In the genomic region with DNA sequence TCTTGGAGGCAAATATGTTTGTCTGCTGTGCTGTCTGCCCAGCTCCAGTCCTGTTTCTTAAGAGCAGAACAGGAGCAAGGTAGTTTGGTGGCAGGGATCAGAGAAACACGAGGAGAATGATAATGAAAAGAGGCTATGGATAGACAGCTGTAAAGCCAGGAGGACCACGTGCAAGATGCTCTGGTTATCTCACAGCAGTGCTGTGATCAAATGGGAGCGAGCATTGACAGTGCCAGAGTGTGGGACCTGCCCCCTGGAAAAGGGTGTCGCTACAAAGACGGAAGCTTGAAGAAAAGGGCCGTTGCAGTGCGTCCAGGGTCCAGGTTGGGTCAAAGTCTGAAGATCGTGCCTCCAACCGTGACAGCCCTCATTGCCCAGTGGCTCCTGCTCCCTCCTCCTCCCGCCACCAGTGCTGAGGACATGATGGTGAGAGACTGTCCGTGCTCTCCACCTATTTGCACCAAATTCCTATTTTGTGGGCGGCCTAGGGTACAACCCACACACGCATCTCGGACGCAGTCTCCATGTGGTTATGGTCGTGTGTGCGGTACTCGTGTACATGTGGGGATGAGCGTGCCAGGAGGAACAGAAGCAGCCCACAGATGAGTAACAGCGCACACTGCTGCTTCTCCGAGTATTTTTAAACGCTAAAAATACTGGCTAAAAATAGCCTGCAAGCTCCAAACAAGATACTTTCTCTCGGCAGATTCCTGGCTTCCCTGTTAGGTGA, we compare ENCODE assay signal across 9 mouse cellular contexts. TPM values are rescaled to one million over a fixed set of nuclear protein-coding genes. Genes with fewer than 3 reads are reported as not detected.
DNase-seq lines count a peak whose midpoint lies in the region; ATAC-seq lines count a peak whose summit lies in the region.
"Had no signal": no experiment of that assay in that cellular context is flagged by ENCODE, and none has a peak within 500 bp of the region (broad histone marks: within the 10 kb centered on the region; RNA-seq: fewer than 3 reads in every experiment).

No protein-coding gene starts in this region.

- DNase-seq in frontal cortex, postnatal 25 days (ENCODE audit: low spot score in 2 of 2), result no peak
- peak; percentile 94 for DNase-seq in brain, adult 2 months (ENCODE audit: low read depth, low spot score)
- peak; percentile 72 for DNase-seq in kidney, postnatal 10 days
- DNase-seq in lung, postnatal 10 days, result no peak

- H3K4me1 ChIP-seq in heart, embryonic 12.5 days (replicated peaks), result peaks cover 87% of the 10 kb centered on the region
- H3K4me1 ChIP-seq in midbrain, embryonic 13.5 days (replicated peaks), result peaks cover 49% of the 10 kb centered on the region

- 6% methylated on average over 23 of the region's 23 CpGs for WGBS in heart, embryonic 12.5 days
- WGBS in midbrain, embryonic 13.5 days, result 12% methylated on average over 23 of the region's 23 CpGs

- peak overlapping the region; percentile 73 for H3K4me3 ChIP-seq in heart, embryonic 12.5 days
- H3K4me3 ChIP-seq in midbrain, embryonic 13.5 days (replicated peaks), result peak overlapping the region; percentile 53

- H3K36me3 ChIP-seq in heart, embryonic 12.5 days, result no peaks in the 10 kb centered on the region
- no peaks in the 10 kb centered on the region for H3K36me3 ChIP-seq in midbrain, embryonic 13.5 days

- peak; percentile 18 for ATAC-seq in frontal cortex, adult (ENCODE audit: low TSS enrichment)
- ATAC-seq in heart, embryonic 12.5 days (ENCODE audit: insufficient number of reproducible peaks, low FRiP score), result no peak
- ATAC-seq in midbrain, embryonic 13.5 days, result no peak
- no peak for ATAC-seq in activated CD4-positive, CD25-positive, alpha-beta regulatory T cell, adult 4 months

- peak overlapping the region; percentile 96 for H3K4me2 ChIP-seq in heart, embryonic 12.5 days
- peak overlapping the region; percentile 94 for H3K4me2 ChIP-seq in midbrain, embryonic 13.5 days (replicated peaks)

- peaks cover 11% of the 10 kb centered on the region; the same call in 1 of the 2 replicates for H3K27me3 ChIP-seq in heart, embryonic 12.5 days (replicated peaks)
- H3K27me3 ChIP-seq in midbrain, embryonic 13.5 days, result peaks cover 62% of the 10 kb centered on the region

- no peaks in the 10 kb centered on the region for H3K9me3 ChIP-seq in heart, embryonic 12.5 days (replicated peaks)
- H3K9me3 ChIP-seq in midbrain, embryonic 13.5 days, result no peaks in the 10 kb centered on the region

- H3K9ac ChIP-seq in heart, embryonic 12.5 days, result peak overlapping the region; percentile 93
- H3K9ac ChIP-seq in midbrain, embryonic 13.5 days (replicated peaks), result no peak overlapping the region

- peak overlapping the region; percentile 88 for H3K27ac ChIP-seq in heart, embryonic 12.5 days (ENCODE audit: poor library complexity, severe bottlenecking)
- no peak overlapping the region for H3K27ac ChIP-seq in midbrain, embryonic 13.5 days

RNA-seq across cellular contexts. Expression of a gene that starts 16.7 kb away (rescaled TPM):
- 51.7 and 62.5 TPM in 2 replicates for polyA plus RNA-seq in heart, embryonic 12.5 days (2016; fragmentation: Nextera tagmentation; extraction: Ambion mirVana)
- polyA plus RNA-seq in midbrain, embryonic 13.5 days (2015; fragmentation: Nextera tagmentation; extraction: Ambion mirVana), result 4.5 and 8.3 TPM in 2 replicates
- polyA plus RNA-seq in activated CD4-positive, CD25-positive, alpha-beta regulatory T cell, adult 4 months (2017; shearing (Covaris generic)), result 1 to 10 TPM; 1.6 to 1.7 TPM

RNA-seq across cellular contexts. Expression of a gene that starts 18.0 kb away (rescaled TPM):
- polyA plus RNA-seq in heart, embryonic 12.5 days (2016; fragmentation: Nextera tagmentation; extraction: Ambion mirVana), result not detected in 2 replicates
- polyA plus RNA-seq in midbrain, embryonic 13.5 days (2015; fragmentation: Nextera tagmentation; extraction: Ambion mirVana), result 0.16 TPM in 1 of 2 replicates, not detected in the other
- not detected for polyA plus RNA-seq in activated CD4-positive, CD25-positive, alpha-beta regulatory T cell, adult 4 months (2017; shearing (Covaris generic))

RNA-seq across cellular contexts. Expression of a gene that starts 23.5 kb away (rescaled TPM):
- 0.67 and 1.1 TPM in 2 replicates for polyA plus RNA-seq in heart, embryonic 12.5 days (2016; fragmentation: Nextera tagmentation; extraction: Ambion mirVana)
- polyA plus RNA-seq in midbrain, embryonic 13.5 days (2015; fragmentation: Nextera tagmentation; extraction: Ambion mirVana), result 1.9 and 2.5 TPM in 2 replicates
- polyA plus RNA-seq in activated CD4-positive, CD25-positive, alpha-beta regulatory T cell, adult 4 months (2017; shearing (Covaris generic)), result not detected

RNA-seq across cellular contexts. Expression of a gene that starts 29.7 kb away (rescaled TPM):
- polyA plus RNA-seq in heart, embryonic 12.5 days (2016; fragmentation: Nextera tagmentation; extraction: Ambion mirVana), result 0.20 TPM in 1 of 2 replicates, not detected in the other
- 0.24 and 0.36 TPM in 2 replicates for polyA plus RNA-seq in midbrain, embryonic 13.5 days (2015; fragmentation: Nextera tagmentation; extraction: Ambion mirVana)
- polyA plus RNA-seq in activated CD4-positive, CD25-positive, alpha-beta regulatory T cell, adult 4 months (2017; shearing (Covaris generic)), result not detected
- polyA plus RNA-seq: spleen, adult 2 months had no signal

RNA-seq across cellular contexts. Expression of a gene that starts 29.8 kb away (rescaled TPM):
- 48.4 and 51.3 TPM in 2 replicates for polyA plus RNA-seq in heart, embryonic 12.5 days (2016; fragmentation: Nextera tagmentation; extraction: Ambion mirVana)
- polyA plus RNA-seq in midbrain, embryonic 13.5 days (2015; fragmentation: Nextera tagmentation; extraction: Ambion mirVana), result 29.9 and 32.7 TPM in 2 replicates
- 1 to 10 TPM; 3.2 to 7.9 TPM for polyA plus RNA-seq in activated CD4-positive, CD25-positive, alpha-beta regulatory T cell, adult 4 months (2017; shearing (Covaris generic))

Comparison
In these comparisons a context has a peak if more than half of its experiments do, and no peak if none do; other contexts are left out.
1. DNase-seq: peak in brain, adult 2 months (single experiment) and kidney, postnatal 10 days (single experiment); none in frontal cortex, postnatal 25 days (0 of 2) and lung, postnatal 10 days (single experiment).